Mouse (Mus musculus) liver, embryonic 14 days (tissue): ENCODE results near the gene Gm17654. TPM values are rescaled to one million over a fixed set of nuclear protein-coding genes. Genes with fewer than 3 reads are reported as not detected.

Experiments used
- polyA plus RNA-seq: library from polyadenylated mRNA; depleted of rRNA; stranded (reverse); fragments of >200 nt; gene quantifications from 2 replicates; pipeline ENCODE4 v1.2.3, GENCODE M21; 2012; rRNA removed

The Gm17654 gene
- polyA plus RNA-seq, result not detected in 2 replicates

DNA sequence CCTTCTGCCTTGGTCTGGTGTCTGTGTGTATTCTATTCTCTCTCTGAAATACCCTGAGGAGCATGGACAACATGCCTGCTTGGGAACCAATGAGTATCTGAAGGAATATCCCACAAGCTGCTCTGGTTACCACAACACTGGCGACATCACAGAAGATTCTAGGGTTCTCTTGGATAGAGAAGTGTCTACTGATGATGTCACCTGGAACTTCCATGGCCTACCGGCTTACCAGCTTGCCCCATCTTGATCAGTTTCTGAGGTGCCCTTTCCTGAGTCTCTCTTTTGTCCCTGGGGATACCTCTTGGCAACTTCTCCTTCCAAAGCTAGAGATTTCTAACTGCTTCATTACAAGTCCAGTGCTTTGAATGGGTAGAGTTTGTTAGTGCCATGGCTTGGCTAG lies at the start of gene Gm17654:
Gene Gm17654, minus strand, starts transcription at position 101 of the 400 bp plus-strand sequence.

DNA sequence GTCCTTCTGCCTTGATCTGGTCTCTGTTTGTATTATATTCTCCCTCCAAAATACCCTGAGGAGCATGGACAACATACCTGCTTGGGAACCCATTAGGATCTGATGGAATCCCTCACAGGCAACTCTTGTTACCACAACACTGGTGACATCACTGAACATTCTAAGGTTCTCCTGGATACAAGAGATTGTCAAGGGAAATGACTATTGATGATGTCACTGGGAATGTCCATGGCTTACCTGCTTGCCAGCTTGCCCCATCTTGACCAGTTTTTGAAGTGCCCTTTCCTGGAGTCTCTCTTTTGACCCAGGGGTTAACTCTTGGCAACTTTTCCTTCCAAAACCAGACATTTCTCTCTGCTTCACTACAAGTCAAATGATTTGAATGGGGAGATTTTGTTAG lies 29.0 kb upstream of the Gm17654 start, which contains the start of gene Gm10375:
Gene Gm10375, minus strand, starts transcription at position 101 of the 400 bp plus-strand sequence.

DNA sequence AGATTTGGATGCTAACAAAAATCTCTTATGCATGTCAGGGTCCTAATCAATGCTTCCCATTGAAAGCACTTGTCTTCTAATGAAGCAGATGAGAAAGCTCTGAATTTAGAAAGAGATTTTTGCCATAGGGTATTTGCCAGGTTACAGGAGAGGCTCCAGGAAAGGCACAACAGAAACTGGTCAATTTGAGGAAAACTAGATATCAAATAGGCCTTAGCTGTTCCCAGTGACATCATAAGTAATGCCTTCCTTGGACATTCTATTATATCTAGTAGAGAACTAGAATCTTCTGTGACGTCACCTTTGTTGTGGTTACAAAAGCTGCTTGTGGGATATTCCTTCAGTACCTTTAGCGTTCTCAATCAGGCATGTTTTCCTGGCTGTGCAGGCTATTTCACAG lies 35.7 kb downstream of the Gm17654 start, which contains the start of gene Gm5799:
Gene Gm5799, plus strand, starts transcription at position 301 of the 400 bp plus-strand sequence.

Other genes starting within 250 kb of the Gm17654 start
- not detected in 2 replicates for gene 1700001F09Rik, start 231.3 kb downstream of the Gm17654 start, polyA plus RNA-seq
- not detected in 2 replicates for gene Gm8138, start 162.8 kb downstream of the Gm17654 start, polyA plus RNA-seq
- not detected in 2 replicates for gene Gm5799, start 35.6 kb downstream of the Gm17654 start, polyA plus RNA-seq
- gene Gm10375, start 28.9 kb upstream of the Gm17654 start, polyA plus RNA-seq, result not detected in 2 replicates
- gene Gm8165, start 98.1 kb upstream of the Gm17654 start, polyA plus RNA-seq, result not detected in 2 replicates
- 0.44 and 0.55 TPM in 2 replicates for gene Gm7324, start 118.7 kb upstream of the Gm17654 start, polyA plus RNA-seq
- not detected in 2 replicates for gene Gm16506, start 148.3 kb upstream of the Gm17654 start, polyA plus RNA-seq
- not detected in 2 replicates for gene Gm6526, start 168.7 kb upstream of the Gm17654 start, polyA plus RNA-seq
- gene Gm8180, start 205.6 kb upstream of the Gm17654 start, polyA plus RNA-seq, result not detected in 2 replicates